Mouse (Mus musculus) frontal cortex, adult 2 months (tissue): ENCODE measurements around the gene B430306N03Rik. TPM values are rescaled to one million over a fixed set of nuclear protein-coding genes. Genes with fewer than 3 reads are reported as not detected.

Experiments
- DNase-seq, 2 experiments: peaks; one replicate each; pipeline ENCODE4 v3.0.0; 2022; ENCODE audit warnings: low spot score in 1 of 2; ENCODE audit errors: extremely low spot score in 1 of 2
- polyA plus RNA-seq: library from polyadenylated mRNA; depleted of rRNA; stranded (reverse); fragments of >200 nt; gene quantifications from 2 replicates; pipeline ENCODE4 v1.2.3, GENCODE M21; 2012; rRNA removed

The B430306N03Rik gene
- polyA plus RNA-seq, 1 experiment: 0.12 TPM

- no peak for DNase-seq
Measured at GRCm38 (mm10) chr17:48357892-48358291, 42.0 kb downstream of the B430306N03Rik start.

GRCm38 (mm10) chr17:48359616-48360015, 43.7 kb downstream of the B430306N03Rik start, which contains the start of gene Treml1:
Gene Treml1 (plus strand): TSS chr17:48359916.
- DNase-seq: no peak

- DNase-seq: no peak
Measured at GRCm38 (mm10) chr17:48360462-48360861, 44.5 kb downstream of the B430306N03Rik start.

- DNase-seq: no peak
Measured at GRCm38 (mm10) chr17:48362346-48362745, 46.4 kb downstream of the B430306N03Rik start.

- DNase-seq: peak in 1 of 2 experiments; percentile 71
Measured at GRCm38 (mm10) chr17:48362966-48363365, 47.0 kb downstream of the B430306N03Rik start.

GRCm38 (mm10) chr17:48363421-48363965, 47.6 kb downstream of the B430306N03Rik start:
- no peak for DNase-seq

- no peak for DNase-seq
Measured at GRCm38 (mm10) chr17:48365511-48366155, 49.7 kb downstream of the B430306N03Rik start.

- no peak for DNase-seq
Measured at GRCm38 (mm10) chr17:48366806-48367205, 50.9 kb downstream of the B430306N03Rik start.

GRCm38 (mm10) chr17:48371621-48372020, 55.7 kb downstream of the B430306N03Rik start:
- no peak for DNase-seq

- DNase-seq: peak; percentile 73 to 75
Measured at GRCm38 (mm10) chr17:48372987-48373386, 57.0 kb downstream of the B430306N03Rik start.

- DNase-seq: peak; percentile 49 to 59
Measured at GRCm38 (mm10) chr17:48376102-48376501, 60.2 kb downstream of the B430306N03Rik start.

Other genes starting within 250 kb of the B430306N03Rik start
- gene 1700067P10Rik, start 226.8 kb upstream of the B430306N03Rik start, polyA plus RNA-seq: 0.15 and 0.42 TPM in 2 replicates
- not detected in 2 replicates for gene 9830107B12Rik, start 169.9 kb upstream of the B430306N03Rik start, polyA plus RNA-seq
- not detected in 2 replicates for gene A530064D06Rik, start 148.9 kb upstream of the B430306N03Rik start, polyA plus RNA-seq
- not detected in 2 replicates for gene Trem1, start 83.4 kb upstream of the B430306N03Rik start, polyA plus RNA-seq
- gene Trem3, start 68.4 kb upstream of the B430306N03Rik start, polyA plus RNA-seq: 0.11 and 0.18 TPM in 2 replicates
- 0.04 and 0.21 TPM in 2 replicates for gene Treml4, start 51.8 kb upstream of the B430306N03Rik start, polyA plus RNA-seq
- gene Treml2, start 16.6 kb upstream of the B430306N03Rik start, polyA plus RNA-seq: 0.29 and 0.32 TPM in 2 replicates
- gene Trem2, start 30.3 kb downstream of the B430306N03Rik start, polyA plus RNA-seq: 32.8 and 34.9 TPM in 2 replicates
- gene Treml1, start 43.8 kb downstream of the B430306N03Rik start, polyA plus RNA-seq: 0.34 and 0.36 TPM in 2 replicates
- gene Nfya, start 93.8 kb downstream of the B430306N03Rik start, polyA plus RNA-seq: 31.2 and 35.5 TPM in 2 replicates
- 17.5 and 20.7 TPM in 2 replicates for gene Oard1, start 93.9 kb downstream of the B430306N03Rik start, polyA plus RNA-seq
- 0.08 and 0.21 TPM in 2 replicates for gene Apobec2, start 116.8 kb downstream of the B430306N03Rik start, polyA plus RNA-seq
- 0.06 TPM in 1 of 2 replicates, not detected in the other for gene Tspo2, start 135.4 kb downstream of the B430306N03Rik start, polyA plus RNA-seq
- 0.08 TPM in 1 of 2 replicates, not detected in the other for gene Unc5cl, start 138.8 kb downstream of the B430306N03Rik start, polyA plus RNA-seq